Mouse (Mus musculus): ENCODE results near the gene Slc4a3. TPM values are rescaled to one million over a fixed set of nuclear protein-coding genes. Genes with fewer than 3 reads are reported as not detected.

Gene Slc4a3
- 101 and 137 TPM in 2 replicates for polyA plus RNA-seq (2012; rRNA removed)
- polyA plus RNA-seq (2014; fragmentation: Nextera tagmentation; extraction: Ambion mirVana) = 21.5 and 28.7 TPM in 2 replicates

GRCm38 (mm10) chr1:75545965-75546956, at the start of gene Slc4a3:
Slc4a3 (plus strand) TSS chr1:75546266.
- Histone ChIP-seq H3K4me1 (ENCODE audit: control insufficient read depth, insufficient read depth, low read length) (peaks cover 12% of the 10 kb centered on the region), H3K4me3 (replicated peaks; ENCODE audit: low read length) (peak within 1 kb of the TSS; percentile 76), H3K9ac (ENCODE audit: low read depth, low read length, severe bottlenecking) (peak within 1 kb of the TSS; percentile 86), H3K4me2 (replicated peaks; ENCODE audit: low read depth, low read length, severe bottlenecking) (peak within 1 kb of the TSS; percentile 72), H3K36me3 (ENCODE audit: control insufficient read depth, insufficient read depth, low read length) (peaks cover 34% of the 10 kb centered on the region), H3K9me3 (ENCODE audit: control insufficient read depth, low read length) (0 out of 2 replicates have a peak, but pooled peaks cover 6% of the 10 kb centered on the region), H3K27ac (replicated peaks; ENCODE audit: low read depth, low read length) (peak within 1 kb of the TSS; percentile 81), H3K27me3 (ENCODE audit: control insufficient read depth, insufficient read depth, low read length) (no peaks in the 10 kb centered on the region)
- peak; percentile 87 for ATAC-seq (ENCODE audit: low FRiP score, low read depth)
- peak; percentile 61 for DNase-seq (ENCODE audit: low spot score)
- 4% methylated on average over 21 of the region's 64 CpGs for WGBS
- TF ChIP-seq POLR2A (IDR thresholded peaks at IDR 0.05; ENCODE audit: borderline replicate concordance, extremely low read depth, insufficient read depth, insufficient read length) = peak; percentile 83; the same call in 1 of the 2 replicates

DNA sequence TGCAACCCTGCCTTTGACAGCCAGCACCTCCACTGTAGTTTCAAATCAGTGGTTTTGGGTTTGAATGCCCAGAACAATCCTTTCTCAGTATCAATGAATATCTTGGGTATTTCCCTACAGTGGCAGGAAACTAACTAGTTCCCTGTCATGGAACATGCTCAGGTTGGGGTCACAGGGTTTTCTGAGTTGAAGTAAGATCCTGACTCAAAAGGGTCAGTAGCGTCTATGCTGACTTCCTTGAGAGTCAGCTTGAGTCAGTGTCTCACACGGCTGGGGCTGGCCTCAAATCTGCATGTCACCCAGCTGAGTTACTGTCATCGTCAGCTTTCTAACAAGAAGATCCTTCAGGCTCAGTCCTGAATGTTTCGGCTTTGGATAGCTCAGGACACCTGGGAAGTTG, 47.2 kb upstream of the Slc4a3 start:
- Histone ChIP-seq H3K36me3 (ENCODE audit: control insufficient read depth, insufficient read depth, low read length) (peaks cover 92% of the 10 kb centered on the region), H3K4me2 (replicated peaks; ENCODE audit: low read depth, low read length, severe bottlenecking) (no peak overlapping the region), H3K9ac (ENCODE audit: low read depth, low read length, severe bottlenecking) (no peak overlapping the region), H3K27ac (replicated peaks; ENCODE audit: low read depth, low read length) (no peak overlapping the region), H3K4me3 (replicated peaks; ENCODE audit: low read length) (no peak overlapping the region), H3K4me1 (ENCODE audit: control insufficient read depth, insufficient read depth, low read length) (peaks cover under 1% of the 10 kb centered on the region), H3K27me3 (ENCODE audit: control insufficient read depth, insufficient read depth, low read length) (no peaks in the 10 kb centered on the region), H3K9me3 (ENCODE audit: control insufficient read depth, low read length) (no peaks in the 10 kb centered on the region)
- ATAC-seq (ENCODE audit: low FRiP score, low read depth) = no peak
- 90% methylated on average over 4 of the region's 4 CpGs for WGBS
- no peak for DNase-seq (ENCODE audit: low spot score)
- no peak for TF ChIP-seq POLR2A (IDR thresholded peaks at IDR 0.05; ENCODE audit: borderline replicate concordance, extremely low read depth, insufficient read depth, insufficient read length)

DNA sequence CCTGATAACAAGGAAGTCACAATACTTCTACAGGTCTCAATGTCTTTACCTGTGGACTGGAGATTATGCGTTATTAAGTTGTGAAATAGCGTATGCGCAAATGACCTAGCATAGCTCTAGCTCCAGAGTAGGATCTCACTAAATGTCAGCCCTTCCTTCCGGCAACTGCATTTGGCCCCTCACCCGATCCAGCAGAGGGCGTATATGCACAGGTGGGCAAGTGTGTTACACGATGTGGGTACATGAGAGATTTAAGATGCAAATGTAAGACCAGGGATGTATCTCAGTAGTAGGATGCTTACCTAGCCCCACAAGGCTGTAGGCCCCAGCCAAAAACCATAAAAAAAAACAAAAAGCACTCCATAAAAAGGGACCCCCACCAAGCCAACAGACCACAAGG, 46.6 kb upstream of the Slc4a3 start:
- no peaks in the 10 kb centered on the region for H3K27me3 ChIP-seq (ENCODE audit: control insufficient read depth, insufficient read depth, low read length)
- no peak for TF ChIP-seq POLR2A (IDR thresholded peaks at IDR 0.05; ENCODE audit: borderline replicate concordance, extremely low read depth, insufficient read depth, insufficient read length)
- no peaks in the 10 kb centered on the region for H3K9me3 ChIP-seq (ENCODE audit: control insufficient read depth, low read length)
- H3K36me3 ChIP-seq (ENCODE audit: control insufficient read depth, insufficient read depth, low read length) = peaks cover 97% of the 10 kb centered on the region
- H3K27ac ChIP-seq (replicated peaks; ENCODE audit: low read depth, low read length) = no peak overlapping the region
- no peak overlapping the region for H3K4me2 ChIP-seq (replicated peaks; ENCODE audit: low read depth, low read length, severe bottlenecking)
- peaks cover 6% of the 10 kb centered on the region for H3K4me1 ChIP-seq (ENCODE audit: control insufficient read depth, insufficient read depth, low read length)
- ATAC-seq (ENCODE audit: low FRiP score, low read depth) (no peak), DNase-seq (ENCODE audit: low spot score) (no peak)
- H3K4me3 ChIP-seq (replicated peaks; ENCODE audit: low read length) = no peak overlapping the region
- no peak overlapping the region; the same call in 1 of the 2 replicates for H3K9ac ChIP-seq (ENCODE audit: low read depth, low read length, severe bottlenecking)
- 83% methylated on average over 7 of the region's 7 CpGs for WGBS

- Histone ChIP-seq H3K4me1 (ENCODE audit: control insufficient read depth, insufficient read depth, low read length) (peaks cover 16% of the 10 kb centered on the region), H3K27me3 (ENCODE audit: control insufficient read depth, insufficient read depth, low read length) (no peaks in the 10 kb centered on the region), H3K9ac (ENCODE audit: low read depth, low read length, severe bottlenecking) (no peak overlapping the region), H3K27ac (replicated peaks; ENCODE audit: low read depth, low read length) (no peak overlapping the region), H3K4me2 (replicated peaks; ENCODE audit: low read depth, low read length, severe bottlenecking) (no peak overlapping the region), H3K9me3 (ENCODE audit: control insufficient read depth, low read length) (no peaks in the 10 kb centered on the region), H3K4me3 (replicated peaks; ENCODE audit: low read length) (no peak overlapping the region), H3K36me3 (ENCODE audit: control insufficient read depth, insufficient read depth, low read length) (peaks cover 77% of the 10 kb centered on the region)
- ATAC-seq (ENCODE audit: low FRiP score, low read depth) (no peak), DNase-seq (ENCODE audit: low spot score) (no peak)
- 95% methylated on average over 9 of the region's 9 CpGs for WGBS
- TF ChIP-seq POLR2A (IDR thresholded peaks at IDR 0.05; ENCODE audit: borderline replicate concordance, extremely low read depth, insufficient read depth, insufficient read length) = no peak
These were observed 44.2 kb upstream of the Slc4a3 start for GRCm38 (mm10) chr1:75501905-75502304.

DNA sequence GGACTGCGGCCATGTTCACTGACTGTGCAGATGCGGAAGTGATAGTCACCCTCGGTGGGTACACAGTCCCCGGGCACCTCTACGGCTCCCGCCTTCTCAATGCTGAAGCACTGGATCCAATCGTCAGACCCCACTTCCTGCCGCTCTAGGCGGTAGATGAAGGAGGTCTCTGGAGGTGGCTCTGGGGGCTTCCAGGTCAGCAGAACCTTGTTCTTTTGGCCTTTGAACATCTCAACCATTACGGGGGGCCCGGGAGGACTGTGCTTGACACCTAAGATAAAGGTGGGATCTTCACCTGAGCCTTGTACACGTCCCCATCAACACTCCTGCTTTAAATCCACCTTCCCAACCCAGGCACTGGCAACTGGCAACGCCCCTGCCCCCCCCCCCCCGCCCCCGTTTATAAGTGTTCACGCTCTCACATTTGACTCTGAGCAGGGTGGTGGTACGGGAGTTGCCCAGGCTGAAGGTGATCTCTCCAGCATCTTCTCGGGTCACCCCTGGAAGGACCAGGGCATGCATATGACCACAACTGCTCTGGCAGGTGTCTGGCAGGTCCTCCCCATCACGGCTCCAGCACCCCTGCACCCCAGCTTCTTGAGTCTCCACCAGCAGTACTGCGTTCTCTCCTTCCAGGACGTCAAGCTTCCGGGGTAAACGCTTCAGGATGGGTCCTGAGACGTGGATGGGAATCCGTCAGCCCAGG, 43.0 kb upstream of the Slc4a3 start:
- no peak for TF ChIP-seq POLR2A (IDR thresholded peaks at IDR 0.05; ENCODE audit: borderline replicate concordance, extremely low read depth, insufficient read depth, insufficient read length)
- Histone ChIP-seq H3K4me3 (replicated peaks; ENCODE audit: low read length) (no peak overlapping the region), H3K27ac (replicated peaks; ENCODE audit: low read depth, low read length) (no peak overlapping the region), H3K9me3 (ENCODE audit: control insufficient read depth, low read length) (no peaks in the 10 kb centered on the region), H3K27me3 (ENCODE audit: control insufficient read depth, insufficient read depth, low read length) (no peaks in the 10 kb centered on the region), H3K4me2 (replicated peaks; ENCODE audit: low read depth, low read length, severe bottlenecking) (peak overlapping the region; percentile 92; the same call in 1 of the 2 replicates), H3K4me1 (ENCODE audit: control insufficient read depth, insufficient read depth, low read length) (peaks cover 20% of the 10 kb centered on the region), H3K36me3 (ENCODE audit: control insufficient read depth, insufficient read depth, low read length) (peaks cover 65% of the 10 kb centered on the region), H3K9ac (ENCODE audit: low read depth, low read length, severe bottlenecking) (no peak overlapping the region)
- WGBS = 85% methylated on average over 25 of the region's 25 CpGs
- DNase-seq (ENCODE audit: low spot score) (no peak), ATAC-seq (ENCODE audit: low FRiP score, low read depth) (no peak)

Measured in limb, embryonic 14.5 days (tissue).